Mouse (Mus musculus) hindbrain, embryonic 11.5 days (tissue): ENCODE measurements around the gene Lbr. TPM values are rescaled to one million over a fixed set of nuclear protein-coding genes. Genes with fewer than 3 reads are reported as not detected.
"Not testable (repeated sequence)": the region's sequence is repeated elsewhere in the genome, so short reads cannot be mapped to it uniquely, and the experiment has no call there.

Source experiments
- ATAC-seq: fragments of 200-750 bp; cut with Nextera tagmentation; 2 replicates; pipeline ENCODE4 v1.8.0; 2017; ENCODE audit warnings: mild to moderate bottlenecking, moderate TSS enrichment, moderate library complexity; ENCODE audit not compliant: low FRiP score
- DNase-seq: peaks from one replicate; pipeline ENCODE4 v3.0.0-alpha.2; 2015; ENCODE audit warnings: low spot score
- H3K27ac ChIP-seq: fragments of 300-500 bp; sonication (generic); 2 replicates; pipeline ENCODE4 v1.5.1; 2014; ENCODE audit warnings: mild to moderate bottlenecking, low read depth, low read length
- H3K27me3 ChIP-seq: fragments of 300-500 bp; sonication (generic); 2 replicates; pipeline ENCODE4 v1.6.1; 2014; ENCODE audit warnings: mild to moderate bottlenecking, low read length, moderate library complexity, mixed read lengths; ENCODE audit not compliant: control insufficient read depth, insufficient read depth
- H3K36me3 ChIP-seq: fragments of 300-500 bp; sonication (generic); 2 replicates; pipeline ENCODE4 v1.6.1; 2014; ENCODE audit warnings: mild to moderate bottlenecking, low read length, moderate library complexity, mixed read lengths; ENCODE audit not compliant: control insufficient read depth, insufficient read depth
- H3K4me1 ChIP-seq: fragments of 300-500 bp; sonication (generic); replicated peaks from 2 replicates; pipeline ENCODE4 v1.6.1; 2014; ENCODE audit warnings: low read length, mixed read lengths; ENCODE audit not compliant: control insufficient read depth, insufficient read depth
- H3K4me2 ChIP-seq: fragments of 300-500 bp; sonication (generic); replicated peaks from 2 replicates; pipeline ENCODE4 v1.6.1; 2014; ENCODE audit warnings: mild to moderate bottlenecking, low read depth, low read length
- H3K4me3 ChIP-seq: fragments of 300-500 bp; sonication (generic); 2 replicates; pipeline ENCODE4 v1.5.1; 2014; ENCODE audit warnings: low read depth, low read length
- H3K9ac ChIP-seq: fragments of 300-500 bp; sonication (generic); 2 replicates; pipeline ENCODE4 v1.6.1; 2014; ENCODE audit warnings: low read depth, low read length
- H3K9me3 ChIP-seq: fragments of 300-500 bp; sonication (generic); 2 replicates; pipeline ENCODE4 v1.6.1; 2016; ENCODE audit warnings: low read length; ENCODE audit not compliant: control insufficient read depth
- WGBS: fragments of 180-500 bp; shearing (Covaris S2); extraction: QIAGEN DNeasy Blood & Tissue Kit; methylation state at CpG from one replicate; pipeline ENCODE4 v1.1.7; 2014; 5-methylcytosine and 5-hydroxymethylcytosine counted together
- polyA plus RNA-seq: library from polyadenylated mRNA; unstranded; fragments of >200 nt; fragmentation: Nextera tagmentation; extraction: Ambion mirVana; gene quantifications from 2 replicates; pipeline ENCODE4 v1.2.1, GENCODE M21; 2014

Gene Lbr
- polyA plus RNA-seq, 1 experiment from 2014 or later = 151 TPM

DNA sequence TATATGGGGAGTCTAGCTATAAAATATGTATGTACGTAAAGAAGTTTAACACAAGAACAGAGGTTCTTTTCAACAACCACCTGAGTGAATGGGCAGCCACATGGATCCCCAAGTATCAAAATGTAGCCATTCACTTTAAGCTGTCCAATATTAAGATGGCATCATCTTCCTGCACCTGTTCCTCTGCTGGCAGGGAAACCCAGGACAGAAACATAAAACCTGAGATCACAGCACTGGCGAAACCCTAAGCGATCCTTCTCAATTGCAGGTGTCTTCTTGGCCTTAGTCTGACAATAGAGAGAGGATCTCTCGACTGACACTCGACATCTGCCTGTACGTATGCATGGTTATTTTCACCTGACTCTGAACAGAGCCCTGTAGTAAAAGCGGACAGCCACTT lies 16.1 kb downstream of the Lbr start:
- Histone ChIP-seq H3K4me2 (no peak overlapping the region), H3K27me3 (no peaks in the 10 kb centered on the region), H3K4me3 (no peak overlapping the region), H3K9me3 (no peaks in the 10 kb centered on the region), H3K27ac (no peak overlapping the region), H3K4me1 (no peaks in the 10 kb centered on the region), H3K36me3 (peaks cover 25% of the 10 kb centered on the region), H3K9ac (no peak overlapping the region)
- WGBS = over 99% methylated on average over 7 of the region's 7 CpGs
- no peak for DNase-seq
- no peak for ATAC-seq

DNA sequence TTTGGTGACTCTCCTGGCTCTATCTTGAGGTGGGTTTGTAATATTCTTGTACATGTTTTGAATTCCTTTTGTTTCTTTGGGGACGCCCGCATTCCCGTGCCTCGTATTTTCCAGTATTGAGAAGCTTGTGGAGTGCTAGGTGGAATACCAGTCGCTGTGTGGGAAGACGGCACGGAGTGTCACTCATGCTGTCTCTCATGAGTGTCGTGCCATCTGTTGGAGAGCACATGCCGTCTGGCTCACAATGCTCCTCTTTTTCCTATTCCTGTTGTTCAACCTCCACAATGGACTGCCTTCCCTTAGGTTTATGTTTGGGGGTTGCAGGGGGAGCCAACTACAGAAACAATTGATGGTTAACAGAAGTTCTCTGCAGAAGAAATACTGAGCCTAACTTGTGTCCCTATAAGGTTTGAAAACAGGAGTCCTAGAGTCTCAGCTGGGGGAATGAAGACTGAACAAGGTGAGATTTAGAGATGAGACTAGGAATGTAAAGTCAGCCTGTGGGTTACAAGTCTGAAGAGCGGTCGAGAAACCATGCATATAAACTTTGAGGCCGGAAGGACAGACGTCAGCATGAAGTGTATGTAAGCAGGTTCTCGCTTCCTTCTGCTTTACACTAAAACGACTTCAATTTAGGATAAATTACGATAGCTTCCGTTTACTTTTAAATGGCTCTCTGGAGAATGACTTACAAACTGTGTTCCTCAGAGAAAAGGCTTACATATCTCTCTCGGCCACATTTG lies 31.2 kb downstream of the Lbr start:
- no peak for ATAC-seq
- peaks cover 10% of the 10 kb centered on the region for H3K36me3 ChIP-seq

DNA sequence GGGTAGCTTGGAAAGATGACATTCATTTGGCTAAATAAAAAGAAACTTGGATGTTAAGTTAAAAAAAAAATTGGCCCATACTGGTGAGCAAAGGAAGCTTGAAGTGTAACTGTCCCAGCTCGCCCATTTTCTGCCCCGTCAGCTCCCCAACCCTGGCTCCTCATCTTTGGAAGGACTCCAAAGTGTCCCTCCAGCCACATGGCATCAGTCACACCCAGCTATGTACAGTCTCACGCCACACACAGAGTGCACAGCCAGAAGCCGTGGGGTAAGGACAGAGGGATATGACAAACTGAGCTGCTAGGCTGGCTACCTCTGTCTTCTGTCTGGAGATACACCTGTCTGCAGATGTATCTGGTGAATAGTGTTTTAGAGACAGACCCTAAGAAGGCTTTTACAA lies 42.2 kb downstream of the Lbr start:
- 89% methylated on average over 4 of the region's 4 CpGs for WGBS
- no peak for ATAC-seq
- no peaks in the 10 kb centered on the region for H3K9me3 ChIP-seq

More for the DNA sequence above, 31.2 kb downstream of the Lbr start:
- Histone ChIP-seq H3K27me3 (no peaks in the 10 kb centered on the region), H3K4me3 (no peak overlapping the region), H3K4me2 (no peak overlapping the region), H3K9ac (no peak overlapping the region), H3K27ac (no peak overlapping the region), H3K4me1 (no peaks in the 10 kb centered on the region), H3K9me3 (no peaks in the 10 kb centered on the region)
- DNase-seq = no peak
- 91% methylated on average over 18 of the region's 18 CpGs for WGBS

GRCm38 (mm10) chr1:181799911-181800310 lies 42.9 kb downstream of the Lbr start:
- Histone ChIP-seq H3K4me3 (no peak overlapping the region), H3K4me1 (no peaks in the 10 kb centered on the region), H3K9ac (no peak overlapping the region), H3K9me3 (no peaks in the 10 kb centered on the region), H3K4me2 (no peak overlapping the region), H3K27me3 (no peaks in the 10 kb centered on the region), H3K36me3 (no peaks in the 10 kb centered on the region), H3K27ac (no peak overlapping the region)
- ATAC-seq (no peak), DNase-seq (no peak)
- 90% methylated on average over 3 of the region's 3 CpGs for WGBS

More for the DNA sequence above, 42.2 kb downstream of the Lbr start:
- no peaks in the 10 kb centered on the region for H3K27me3 ChIP-seq
- no peak overlapping the region for H3K4me3 ChIP-seq
- H3K4me1 ChIP-seq = no peaks in the 10 kb centered on the region
- H3K36me3 ChIP-seq = no peaks in the 10 kb centered on the region
- H3K27ac ChIP-seq = no peak overlapping the region
- no peak for DNase-seq
- H3K4me2 ChIP-seq = no peak overlapping the region
- H3K9ac ChIP-seq = no peak overlapping the region

DNA sequence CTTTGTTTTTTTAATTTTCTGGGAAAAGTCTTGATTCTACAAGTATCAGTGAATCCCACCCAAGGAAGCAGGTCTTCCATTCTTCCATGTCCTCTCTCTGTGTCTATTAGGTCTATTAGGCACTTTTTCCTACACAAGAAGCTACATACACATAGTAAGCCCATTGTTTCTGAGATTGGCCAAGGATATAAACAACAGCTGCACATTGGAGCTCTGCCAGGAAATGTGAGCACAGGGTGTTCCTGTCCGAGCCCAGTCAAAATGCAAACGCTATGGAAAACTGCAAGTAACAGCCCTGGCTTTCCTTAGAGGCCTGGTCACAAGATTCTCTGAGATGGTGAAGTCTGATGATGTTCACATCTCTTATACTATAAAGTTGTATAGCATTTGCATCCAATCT lies 49.3 kb downstream of the Lbr start:
- ATAC-seq = no peak
- H3K36me3 ChIP-seq = no peaks in the 10 kb centered on the region
- no peak overlapping the region for H3K4me2 ChIP-seq
- no peak overlapping the region for H3K27ac ChIP-seq
- 81% methylated on average over 2 of the region's 2 CpGs for WGBS
- H3K9ac ChIP-seq = no peak overlapping the region
- H3K27me3 ChIP-seq = no peaks in the 10 kb centered on the region
- H3K4me3 ChIP-seq = no peak overlapping the region
- H3K9me3 ChIP-seq = no peaks in the 10 kb centered on the region
- no peak for DNase-seq
- H3K4me1 ChIP-seq = no peaks in the 10 kb centered on the region

DNA sequence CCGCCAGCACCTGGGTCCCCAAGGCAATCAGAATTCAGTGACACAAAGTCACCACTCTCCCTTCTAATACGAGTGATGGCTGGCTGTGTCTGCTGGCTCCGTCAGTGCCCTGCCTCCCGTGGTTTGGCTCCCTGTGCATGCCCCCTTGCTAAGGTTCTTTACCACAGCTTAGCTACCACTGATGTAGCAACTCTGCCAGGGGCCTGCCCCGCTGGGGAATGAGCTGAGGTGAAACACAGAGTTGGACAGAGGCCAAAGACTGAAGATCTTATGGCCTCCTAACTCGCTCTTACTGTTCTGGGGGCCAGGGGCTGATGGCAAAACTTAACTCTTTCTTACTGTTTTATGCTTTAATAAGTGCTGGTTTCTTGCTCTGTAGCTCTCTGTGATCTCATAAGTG lies 52.9 kb downstream of the Lbr start:
- ATAC-seq (no peak), DNase-seq (no peak)
- Histone ChIP-seq H3K4me3 (no peak overlapping the region), H3K9ac (no peak overlapping the region), H3K27me3 (no peaks in the 10 kb centered on the region), H3K36me3 (no peaks in the 10 kb centered on the region), H3K4me1 (no peaks in the 10 kb centered on the region), H3K27ac (no peak overlapping the region), H3K4me2 (no peak overlapping the region), H3K9me3 (no peaks in the 10 kb centered on the region)
- WGBS = 71% methylated on average over 6 of the region's 6 CpGs

GRCm38 (mm10) chr1:181782600-181782999 lies 60.2 kb downstream of the Lbr start:
- DNase-seq, H3K4me3 ChIP-seq, H3K4me2 ChIP-seq, ATAC-seq, H3K9me3 ChIP-seq, H3K9ac ChIP-seq, H3K4me1 ChIP-seq, H3K27ac ChIP-seq, H3K36me3 ChIP-seq, H3K27me3 ChIP-seq: not testable (repeated sequence)
- WGBS = 92% methylated on average over 11 of the region's 11 CpGs

GRCm38 (mm10) chr1:181776541-181776940 lies 66.3 kb downstream of the Lbr start:
- 47% methylated on average over 1 of the region's 1 CpGs for WGBS
- Histone ChIP-seq H3K4me1 (no peaks in the 10 kb centered on the region), H3K4me2 (no peak overlapping the region), H3K27ac (no peak overlapping the region), H3K27me3 (no peaks in the 10 kb centered on the region), H3K36me3 (no peaks in the 10 kb centered on the region), H3K9me3 (no peaks in the 10 kb centered on the region), H3K4me3 (no peak overlapping the region), H3K9ac (no peak overlapping the region)
- ATAC-seq (no peak), DNase-seq (no peak)

GRCm38 (mm10) chr1:181771871-181772270 lies 71.0 kb downstream of the Lbr start:
- Histone ChIP-seq H3K4me1 (no peaks in the 10 kb centered on the region), H3K9ac (no peak overlapping the region), H3K27me3 (no peaks in the 10 kb centered on the region), H3K36me3 (no peaks in the 10 kb centered on the region), H3K4me3 (no peak overlapping the region), H3K9me3 (no peaks in the 10 kb centered on the region), H3K4me2 (no peak overlapping the region), H3K27ac (no peak overlapping the region)
- WGBS = 89% methylated on average over 3 of the region's 3 CpGs
- no peak for DNase-seq
- no peak for ATAC-seq
